Mouse (Mus musculus): ENCODE data around the gene Pde1a. TPM values are rescaled to one million over a fixed set of nuclear protein-coding genes. Genes with fewer than 3 reads are reported as not detected.

The Pde1a gene
- polyA plus RNA-seq, 1 experiment from 2014 or later, result 10.7 TPM

DNA sequence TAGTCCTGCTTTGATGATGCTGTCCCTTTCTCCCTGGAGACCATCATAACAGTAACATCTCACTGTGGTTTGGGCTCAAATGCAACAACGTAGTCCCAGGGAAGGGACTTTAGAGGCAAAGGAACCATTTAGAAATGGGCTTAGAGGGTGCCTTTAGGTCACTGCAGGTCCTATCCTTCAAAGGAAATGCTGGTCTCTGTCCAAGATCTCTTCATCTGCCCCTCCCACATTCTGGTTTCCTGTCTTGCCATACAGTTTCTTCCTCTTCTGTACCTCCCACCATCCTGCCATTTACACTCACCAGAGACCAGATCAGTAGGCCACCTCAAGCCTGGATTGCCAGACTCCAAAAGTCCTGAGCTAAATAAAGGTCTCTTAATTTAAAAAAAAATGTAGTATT is 150.3 kb downstream of the Pde1a start:
- Histone ChIP-seq H3K9me3 (replicated peaks) (no peaks in the 10 kb centered on the region), H3K36me3 (no peaks in the 10 kb centered on the region), H3K4me2 (no peak overlapping the region), H3K27ac (no peak overlapping the region), H3K4me1 (no peaks in the 10 kb centered on the region), H3K4me3 (no peak overlapping the region), H3K9ac (no peak overlapping the region), H3K27me3 (replicated peaks) (no peaks in the 10 kb centered on the region)
- no peak for ATAC-seq
- 35% methylated on average over 1 of the region's 1 CpGs for WGBS (ENCODE audit: insufficient replicate concordance)

DNA sequence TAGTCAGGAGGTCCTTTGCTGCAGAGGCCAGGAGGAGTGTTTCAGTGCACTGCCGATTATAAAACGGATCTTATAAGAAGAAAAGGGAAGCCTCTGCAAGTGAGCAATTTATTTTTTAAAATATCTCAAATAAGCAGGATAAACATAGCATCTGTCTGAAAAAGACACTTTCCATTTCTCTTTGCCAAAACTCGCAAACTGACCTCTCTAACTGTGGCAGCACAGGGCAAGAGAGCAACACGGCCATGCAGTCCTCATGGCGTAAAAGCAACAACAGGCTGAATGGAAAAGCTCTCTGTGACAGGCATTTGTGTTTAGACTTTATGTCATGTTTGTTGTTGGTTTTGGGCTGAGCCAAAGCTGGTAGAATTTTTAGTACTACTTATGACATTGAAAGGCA is 152.0 kb downstream of the Pde1a start:
- H3K4me2 ChIP-seq, result no peak overlapping the region
- H3K4me3 ChIP-seq, result no peak overlapping the region
- no peak overlapping the region for H3K27ac ChIP-seq
- no peak overlapping the region for H3K9ac ChIP-seq
- no peaks in the 10 kb centered on the region for H3K27me3 ChIP-seq (replicated peaks)
- no peaks in the 10 kb centered on the region for H3K4me1 ChIP-seq
- H3K9me3 ChIP-seq (replicated peaks), result no peaks in the 10 kb centered on the region
- 70% methylated on average over 5 of the region's 5 CpGs for WGBS (ENCODE audit: insufficient replicate concordance)
- ATAC-seq, result no peak
- no peaks in the 10 kb centered on the region for H3K36me3 ChIP-seq

DNA sequence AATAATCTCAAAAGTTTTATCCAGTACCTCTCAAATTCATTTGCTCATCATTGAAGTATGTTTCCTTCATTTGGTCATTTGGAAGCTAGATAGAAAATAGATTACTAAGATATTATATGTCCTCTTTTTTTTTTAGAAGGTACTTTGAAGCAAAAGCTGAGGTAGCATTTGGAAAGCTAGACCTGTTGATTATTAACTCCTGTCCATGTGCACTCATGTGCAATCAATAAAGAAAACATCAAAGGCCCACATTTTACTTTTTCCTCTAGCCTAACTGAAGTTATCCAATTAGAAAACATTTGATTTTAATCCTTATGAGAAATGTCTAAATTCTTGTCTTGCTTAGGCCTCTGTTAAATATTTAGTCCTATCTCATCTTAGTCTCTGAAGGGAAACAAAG is 153.3 kb downstream of the Pde1a start:
- H3K4me2 ChIP-seq, result no peak overlapping the region
- no peaks in the 10 kb centered on the region for H3K36me3 ChIP-seq
- ATAC-seq, result no peak
- no peak overlapping the region for H3K4me3 ChIP-seq
- no peaks in the 10 kb centered on the region for H3K4me1 ChIP-seq
- H3K27ac ChIP-seq, result no peak overlapping the region
- no peak overlapping the region for H3K9ac ChIP-seq
- no peaks in the 10 kb centered on the region for H3K27me3 ChIP-seq (replicated peaks)
- H3K9me3 ChIP-seq (replicated peaks), result no peaks in the 10 kb centered on the region

DNA sequence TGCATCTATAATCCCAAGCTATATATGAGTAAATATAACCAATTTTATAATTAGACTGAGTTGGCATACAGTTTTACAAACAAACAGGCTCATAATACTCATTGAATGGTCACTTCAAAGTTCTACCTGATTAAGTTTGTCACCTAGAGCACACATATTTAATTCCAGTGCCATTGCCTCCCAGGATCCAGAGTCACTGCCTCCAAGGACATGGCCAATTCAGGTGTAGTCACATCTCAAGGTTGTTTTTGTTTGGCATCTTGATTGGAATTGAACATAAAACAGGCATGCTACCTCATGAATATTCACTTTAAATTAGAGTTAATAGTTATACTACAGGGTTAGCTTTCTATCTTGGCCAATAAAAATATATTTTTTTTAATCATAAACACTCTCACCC is 157.0 kb downstream of the Pde1a start:
- H3K27ac ChIP-seq, result no peak overlapping the region
- no peak overlapping the region for H3K4me2 ChIP-seq
- no peaks in the 10 kb centered on the region for H3K36me3 ChIP-seq
- ATAC-seq, result no peak
- H3K4me1 ChIP-seq, result no peaks in the 10 kb centered on the region
- H3K9me3 ChIP-seq (replicated peaks), result no peaks in the 10 kb centered on the region
- no peak overlapping the region for H3K4me3 ChIP-seq
- no peaks in the 10 kb centered on the region for H3K27me3 ChIP-seq (replicated peaks)
- no peak overlapping the region for H3K9ac ChIP-seq

DNA sequence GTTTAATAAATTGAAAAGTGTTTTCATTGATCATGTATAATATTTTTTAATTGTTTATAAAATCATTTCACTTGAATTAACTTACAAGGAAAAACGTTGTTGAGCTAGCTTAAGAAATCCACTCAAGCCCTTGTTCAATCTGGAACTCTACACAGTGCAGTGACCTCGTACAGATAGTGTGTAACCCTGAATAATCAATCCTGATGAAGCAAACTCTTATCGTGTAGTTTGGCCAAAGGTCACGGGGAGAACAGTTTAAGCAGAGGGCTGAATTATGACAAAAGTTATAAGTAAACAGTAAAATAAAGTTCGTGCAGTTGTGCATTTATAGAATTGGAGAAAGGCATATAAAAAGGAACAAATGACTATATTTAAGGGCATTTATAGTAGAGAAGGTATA is 159.7 kb downstream of the Pde1a start:
- H3K27ac ChIP-seq, result no peak overlapping the region
- 45% methylated on average over 5 of the region's 5 CpGs for WGBS (ENCODE audit: insufficient replicate concordance)
- H3K9ac ChIP-seq, result no peak overlapping the region
- H3K4me2 ChIP-seq, result no peak overlapping the region
- no peak overlapping the region for H3K4me3 ChIP-seq
- no peaks in the 10 kb centered on the region for H3K9me3 ChIP-seq (replicated peaks)
- ATAC-seq, result no peak
- no peaks in the 10 kb centered on the region for H3K27me3 ChIP-seq (replicated peaks)
- H3K36me3 ChIP-seq, result no peaks in the 10 kb centered on the region
- H3K4me1 ChIP-seq, result no peaks in the 10 kb centered on the region

DNA sequence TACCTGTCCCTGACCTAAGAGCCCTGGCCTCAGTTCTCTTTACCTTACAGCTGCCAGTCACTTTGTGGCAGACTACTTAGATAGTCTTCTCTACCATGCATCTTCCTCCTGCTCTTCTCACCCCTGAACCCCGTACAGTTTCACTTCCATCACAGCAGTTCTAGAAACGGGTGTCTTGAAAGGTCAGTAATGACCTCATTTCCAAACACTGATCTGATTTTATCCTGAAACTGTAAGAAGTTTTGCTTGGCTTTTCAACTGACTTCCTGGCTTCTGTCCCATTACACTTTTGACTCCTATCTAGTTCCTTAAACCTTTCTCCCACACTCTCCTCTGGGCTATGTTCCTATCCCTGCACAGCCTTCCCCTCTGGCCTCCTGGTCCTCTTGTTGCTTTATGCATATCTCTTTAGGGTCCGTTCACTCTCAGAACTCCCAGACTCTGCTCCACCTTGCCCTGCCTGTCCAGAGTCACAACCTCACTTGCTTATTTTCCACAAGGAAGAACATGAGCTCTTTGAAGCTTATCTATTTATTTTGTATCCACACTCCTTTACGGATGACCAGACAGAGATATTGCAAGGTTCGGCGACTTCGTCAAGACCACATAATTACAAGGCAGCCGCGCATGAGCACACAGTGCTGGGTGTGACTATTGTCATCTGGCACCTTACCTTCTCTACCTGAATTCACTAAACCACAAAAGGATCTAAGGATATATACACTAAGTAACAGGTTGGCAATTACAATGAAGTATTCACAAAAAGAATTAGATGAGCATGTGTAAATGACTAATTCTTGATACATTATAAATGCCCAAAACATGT is 162.4 kb downstream of the Pde1a start:
- ATAC-seq, result no peak
- no peaks in the 10 kb centered on the region for H3K9me3 ChIP-seq (replicated peaks)
- H3K27me3 ChIP-seq (replicated peaks), result no peaks in the 10 kb centered on the region
- 69% methylated on average over 9 of the region's 9 CpGs for WGBS (ENCODE audit: insufficient replicate concordance)
- no peak overlapping the region for H3K4me3 ChIP-seq
- H3K4me2 ChIP-seq, result no peak overlapping the region
- no peaks in the 10 kb centered on the region for H3K4me1 ChIP-seq
- H3K9ac ChIP-seq, result no peak overlapping the region
- no peak overlapping the region for H3K27ac ChIP-seq
- no peaks in the 10 kb centered on the region for H3K36me3 ChIP-seq

DNA sequence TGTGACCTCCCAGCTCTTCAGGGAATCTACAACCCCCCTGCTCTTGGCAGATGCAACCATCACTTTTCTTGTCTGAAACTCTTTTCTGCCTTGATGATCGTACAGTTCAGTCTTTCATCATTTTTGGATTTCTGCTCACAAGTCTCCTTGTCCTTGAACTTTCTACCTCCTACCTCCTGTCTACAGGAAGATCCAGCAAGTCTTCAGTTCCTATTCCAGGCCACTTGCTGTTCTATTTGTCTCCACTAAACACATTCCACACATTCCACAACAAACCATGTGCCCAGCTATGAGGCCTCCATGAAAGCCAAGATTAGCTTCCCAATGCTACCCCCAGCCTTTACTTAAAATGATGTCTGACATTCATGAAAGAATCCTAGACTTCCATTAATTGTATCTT is 163.2 kb downstream of the Pde1a start:
- ATAC-seq, result no peak

DNA sequence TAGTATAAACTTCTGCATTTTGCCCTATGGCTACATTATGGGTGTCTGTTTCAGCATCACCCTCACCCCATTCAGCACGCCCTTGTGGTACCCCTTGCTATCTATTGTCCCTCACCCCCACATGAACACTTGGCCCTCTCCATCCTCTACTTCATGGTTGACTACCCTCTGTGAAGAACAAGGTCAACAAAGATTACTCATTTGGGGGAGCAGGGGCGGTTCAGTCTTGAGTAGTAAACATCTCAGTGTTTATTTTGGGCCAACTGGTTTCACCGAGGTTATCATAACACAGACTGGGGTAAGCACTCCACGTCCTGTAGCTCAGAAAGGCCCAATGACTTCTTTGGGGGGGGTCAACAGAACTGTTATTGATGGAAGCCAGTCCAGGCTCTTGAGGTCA is 164.3 kb downstream of the Pde1a start:
- no peaks in the 10 kb centered on the region for H3K27me3 ChIP-seq (replicated peaks)
- no peak overlapping the region for H3K4me2 ChIP-seq
- H3K4me1 ChIP-seq, result no peaks in the 10 kb centered on the region
- WGBS (ENCODE audit: insufficient replicate concordance), result 53% methylated on average over 4 of the region's 4 CpGs
- H3K4me3 ChIP-seq, result no peak overlapping the region
- ATAC-seq, result no peak
- no peak overlapping the region for H3K27ac ChIP-seq
- no peak overlapping the region for H3K9ac ChIP-seq
- no peaks in the 10 kb centered on the region for H3K9me3 ChIP-seq (replicated peaks)
- H3K36me3 ChIP-seq, result no peaks in the 10 kb centered on the region

More for the DNA sequence above, 163.2 kb downstream of the Pde1a start:
- Histone ChIP-seq H3K4me1 (no peaks in the 10 kb centered on the region), H3K27ac (no peak overlapping the region), H3K27me3 (replicated peaks) (no peaks in the 10 kb centered on the region), H3K9me3 (replicated peaks) (no peaks in the 10 kb centered on the region), H3K36me3 (no peaks in the 10 kb centered on the region), H3K4me2 (no peak overlapping the region), H3K9ac (no peak overlapping the region), H3K4me3 (no peak overlapping the region)
- 75% methylated on average over 1 of the region's 1 CpGs for WGBS (ENCODE audit: insufficient replicate concordance)

DNA sequence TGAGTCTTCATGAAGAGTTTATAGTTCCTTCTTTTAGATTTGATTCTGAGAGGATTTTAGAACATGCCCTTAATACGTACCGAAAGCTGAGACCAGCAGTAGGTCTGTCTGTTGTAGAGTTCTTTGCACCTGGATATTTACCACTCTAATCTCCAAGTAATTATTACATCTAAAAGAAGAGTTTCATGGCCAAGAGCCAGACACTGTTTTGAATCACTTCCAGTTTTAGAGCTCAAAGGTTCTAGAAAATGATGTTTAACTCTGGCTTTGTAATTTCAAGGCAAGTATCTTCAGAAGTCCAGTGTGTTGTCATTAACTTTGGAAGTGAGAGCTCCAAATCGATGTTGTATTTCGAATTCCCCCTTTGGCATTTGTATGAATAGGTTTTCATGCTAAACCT is 167.8 kb downstream of the Pde1a start:
- no peaks in the 10 kb centered on the region for H3K9me3 ChIP-seq (replicated peaks)
- H3K9ac ChIP-seq, result no peak overlapping the region
- H3K4me2 ChIP-seq, result no peak overlapping the region
- no peaks in the 10 kb centered on the region for H3K4me1 ChIP-seq
- ATAC-seq, result no peak
- no peaks in the 10 kb centered on the region for H3K36me3 ChIP-seq
- no peak overlapping the region for H3K27ac ChIP-seq
- H3K4me3 ChIP-seq, result no peak overlapping the region
- WGBS (ENCODE audit: insufficient replicate concordance), result 61% methylated on average over 4 of the region's 4 CpGs
- no peaks in the 10 kb centered on the region for H3K27me3 ChIP-seq (replicated peaks)

DNA sequence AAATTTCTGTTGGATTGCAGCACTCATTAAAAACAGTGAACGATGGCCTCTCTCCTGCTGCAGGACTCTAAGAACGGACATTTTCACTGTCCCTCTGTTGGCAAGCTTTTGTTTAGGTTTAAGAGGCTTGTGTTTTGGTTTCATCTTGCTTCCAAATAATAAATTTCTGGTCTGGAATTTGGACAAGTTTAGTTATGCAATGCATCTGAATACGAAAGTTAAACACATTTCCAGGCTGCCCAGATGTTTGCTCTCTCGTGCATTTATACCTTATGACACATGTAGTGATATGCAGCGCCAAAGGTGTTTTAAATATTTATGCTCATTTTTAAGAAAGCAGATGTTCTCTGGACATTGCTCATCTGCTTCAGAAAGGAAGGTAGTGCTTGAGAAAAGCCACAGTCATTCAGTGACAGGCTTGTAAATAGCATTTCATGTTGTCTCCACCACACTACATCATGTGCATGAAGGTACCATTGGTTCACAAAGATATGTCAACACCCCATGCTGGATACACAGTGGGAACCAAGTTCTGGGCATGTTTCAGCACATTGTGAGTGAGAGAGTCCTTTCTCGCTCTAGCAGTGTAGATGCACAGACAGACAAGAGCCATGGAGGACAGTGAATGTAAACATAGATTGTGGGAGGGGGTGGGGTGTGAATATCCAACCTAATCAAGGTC is 171.5 kb downstream of the Pde1a start:
- no peaks in the 10 kb centered on the region for H3K36me3 ChIP-seq
- H3K4me1 ChIP-seq, result no peaks in the 10 kb centered on the region
- no peak overlapping the region for H3K4me2 ChIP-seq
- H3K9me3 ChIP-seq (replicated peaks), result no peaks in the 10 kb centered on the region
- no peak overlapping the region for H3K27ac ChIP-seq
- no peaks in the 10 kb centered on the region for H3K27me3 ChIP-seq (replicated peaks)
- no peak overlapping the region for H3K9ac ChIP-seq
- 61% methylated on average over 6 of the region's 6 CpGs for WGBS (ENCODE audit: insufficient replicate concordance)
- no peak overlapping the region for H3K4me3 ChIP-seq
- ATAC-seq, result no peak

DNA sequence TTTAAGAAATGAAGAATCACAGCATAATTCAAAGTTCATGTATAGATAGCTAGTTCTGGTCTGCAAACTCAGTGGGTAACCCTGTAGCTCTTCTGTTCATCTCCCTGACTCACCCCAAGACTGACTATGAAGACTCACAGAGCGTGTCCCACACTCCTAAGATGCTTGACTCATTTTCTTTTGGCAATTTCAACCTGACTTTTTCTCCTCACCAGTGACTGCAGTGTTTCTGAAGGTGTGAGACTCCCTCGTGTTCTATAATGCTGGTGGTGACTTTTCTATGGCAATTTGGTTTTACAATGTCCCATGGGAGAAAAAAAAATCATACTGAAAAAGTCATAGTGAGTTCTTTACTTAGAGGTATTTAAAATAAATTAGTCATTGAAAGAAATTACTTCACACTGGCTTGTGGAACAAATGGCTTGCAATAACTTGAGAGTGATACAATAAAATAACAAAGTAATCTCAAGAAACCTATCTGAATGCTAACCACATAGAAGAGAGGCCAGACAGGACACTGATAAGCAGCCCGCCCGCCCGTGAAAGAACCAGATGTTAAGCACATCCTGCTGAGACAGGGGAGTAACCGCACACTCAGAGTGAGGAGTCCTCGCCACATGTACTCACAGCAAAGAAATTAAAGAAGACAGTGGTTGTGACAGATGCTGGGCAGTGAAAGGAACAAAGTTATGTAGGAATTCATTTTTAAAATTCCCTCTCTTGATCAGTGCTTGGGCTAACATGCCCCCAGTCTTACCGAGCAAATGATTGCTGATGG is 183.2 kb downstream of the Pde1a start:
- WGBS (ENCODE audit: insufficient replicate concordance), result 40% methylated on average over 8 of the region's 8 CpGs
- no peak for ATAC-seq
- H3K36me3 ChIP-seq, result no peaks in the 10 kb centered on the region
- no peaks in the 10 kb centered on the region for H3K27me3 ChIP-seq (replicated peaks)
- no peak overlapping the region for H3K4me3 ChIP-seq
- H3K27ac ChIP-seq, result no peak overlapping the region
- no peaks in the 10 kb centered on the region for H3K9me3 ChIP-seq (replicated peaks)
- no peak overlapping the region for H3K4me2 ChIP-seq
- H3K9ac ChIP-seq, result no peak overlapping the region
- no peaks in the 10 kb centered on the region for H3K4me1 ChIP-seq

DNA sequence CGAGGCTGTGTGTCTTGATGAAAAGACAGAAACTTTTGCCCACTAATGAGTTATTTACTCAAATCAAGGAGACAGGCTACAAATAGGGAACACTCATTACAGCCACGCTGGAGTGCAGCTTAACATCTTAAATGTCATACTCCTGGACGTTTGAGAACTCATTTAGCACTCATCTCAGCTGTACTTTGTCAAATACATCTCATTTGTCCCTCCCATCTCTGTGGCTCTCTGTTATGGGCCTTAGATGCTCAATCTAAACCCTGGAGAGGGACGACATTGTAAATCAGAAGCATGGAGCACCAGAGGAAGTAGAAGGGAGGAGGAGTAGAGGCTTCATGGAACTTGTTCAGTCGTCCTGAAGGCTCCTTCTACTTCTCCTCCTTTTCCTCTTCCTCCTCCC is 194.6 kb downstream of the Pde1a start:
- no peak for ATAC-seq
- Histone ChIP-seq H3K4me1 (no peaks in the 10 kb centered on the region), H3K27me3 (replicated peaks) (no peaks in the 10 kb centered on the region), H3K9me3 (replicated peaks) (no peaks in the 10 kb centered on the region), H3K4me2 (no peak overlapping the region), H3K9ac (no peak overlapping the region), H3K27ac (no peak overlapping the region), H3K36me3 (no peaks in the 10 kb centered on the region), H3K4me3 (no peak overlapping the region)
- WGBS (ENCODE audit: insufficient replicate concordance), result 41% methylated on average over 5 of the region's 5 CpGs

All from liver, embryonic 12.5 days (tissue).